Mouse (Mus musculus) hindbrain, embryonic 15.5 days (tissue): ENCODE measurements around the gene Car11. TPM values are rescaled to one million over a fixed set of nuclear protein-coding genes. Genes with fewer than 3 reads are reported as not detected.

Experiments
- ATAC-seq: fragments of 200-750 bp; cut with Nextera tagmentation; 2 replicates; pipeline ENCODE4 v1.8.0; 2017; ENCODE audit warnings: low read depth, moderate number of reproducible peaks, moderate TSS enrichment; ENCODE audit not compliant: low FRiP score
- H3K27ac ChIP-seq: fragments of 300-500 bp; sonication (generic); replicated peaks from 2 replicates; pipeline ENCODE4 v1.5.1; 2015; ENCODE audit warnings: mild to moderate bottlenecking, inconsistent platforms
- H3K27me3 ChIP-seq: fragments of 300-500 bp; sonication (generic); 2 replicates; pipeline ENCODE4 v1.6.1; 2015; ENCODE audit warnings: control low read depth, inconsistent platforms
- H3K36me3 ChIP-seq: fragments of 300-500 bp; sonication (generic); 2 replicates; pipeline ENCODE4 v1.6.1; 2015; ENCODE audit warnings: control low read depth, inconsistent platforms
- H3K4me1 ChIP-seq: fragments of 300-500 bp; sonication (generic); replicated peaks from 2 replicates; pipeline ENCODE4 v1.6.1; 2015; ENCODE audit warnings: control low read depth, inconsistent platforms
- H3K4me2 ChIP-seq: fragments of 300-500 bp; sonication (generic); 2 replicates; pipeline ENCODE4 v1.6.1; 2015; ENCODE audit warnings: moderate library complexity, mild to moderate bottlenecking, inconsistent platforms
- H3K4me3 ChIP-seq: fragments of 300-500 bp; sonication (generic); 2 replicates; pipeline ENCODE4 v1.5.1; 2015; ENCODE audit warnings: mild to moderate bottlenecking, inconsistent platforms
- H3K9ac ChIP-seq: fragments of 300-500 bp; sonication (generic); 2 replicates; pipeline ENCODE4 v1.6.1; 2015; ENCODE audit warnings: inconsistent platforms
- H3K9me3 ChIP-seq: fragments of 300-500 bp; sonication (generic); 2 replicates; pipeline ENCODE4 v1.6.1; 2016; ENCODE audit warnings: control low read depth, inconsistent platforms
- WGBS: fragments of 180-500 bp; shearing (Covaris S2); methylation state at CpG from one replicate; pipeline ENCODE4 v1.1.7; 2015; 5-methylcytosine and 5-hydroxymethylcytosine counted together
- polyA plus RNA-seq: library from polyadenylated mRNA; unstranded; fragments of >200 nt; fragmentation: Nextera tagmentation; extraction: Ambion mirVana; gene quantifications from 2 replicates; pipeline ENCODE4 v1.2.1, GENCODE M21; 2015

Car11 gene
- polyA plus RNA-seq, 1 experiment from 2014 or later = 67.3 TPM

DNA sequence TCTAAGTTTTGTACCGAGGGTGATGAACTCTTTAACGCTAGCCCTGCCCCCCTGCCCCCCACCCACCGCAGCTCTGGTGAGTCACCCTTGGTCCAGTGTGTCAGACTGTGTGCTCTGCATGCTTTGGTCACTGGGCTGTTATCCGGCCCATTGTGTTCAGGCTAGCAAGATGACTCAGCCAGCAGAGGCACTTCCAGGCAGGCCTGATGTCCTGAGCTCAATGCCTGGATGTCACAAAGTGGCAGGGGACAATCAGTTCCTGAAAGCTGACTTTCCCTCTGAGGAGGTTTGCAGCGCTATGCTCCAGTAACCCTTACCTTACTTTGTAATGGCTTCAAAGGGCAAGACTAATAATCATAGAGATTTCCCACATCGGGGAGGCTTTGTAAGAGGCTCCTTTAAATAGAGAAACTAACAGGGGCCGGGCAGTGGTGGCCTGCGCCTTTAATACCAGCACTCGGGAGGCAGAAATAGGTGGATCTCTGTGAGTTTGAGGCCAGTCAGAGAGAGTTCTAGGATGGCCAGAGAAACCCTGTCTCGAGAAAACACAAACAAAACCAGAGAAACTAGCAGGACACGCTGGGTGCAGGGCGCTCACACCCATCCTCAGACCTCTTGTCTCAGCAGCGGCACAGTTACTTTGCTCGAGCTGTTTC lies 19.5 kb upstream of the Car11 start:
- no peaks in the 10 kb centered on the region for H3K9me3 ChIP-seq
- ATAC-seq = no peak
- H3K36me3 ChIP-seq = no peaks in the 10 kb centered on the region
- 64% methylated on average over 14 of the region's 14 CpGs for WGBS
- H3K4me2 ChIP-seq = no peak overlapping the region
- H3K9ac ChIP-seq = no peak overlapping the region
- no peak overlapping the region for H3K4me3 ChIP-seq
- H3K27me3 ChIP-seq = no peaks in the 10 kb centered on the region
- no peak overlapping the region for H3K27ac ChIP-seq
- peaks cover 3% of the 10 kb centered on the region; the same call in 1 of the 2 replicates for H3K4me1 ChIP-seq

DNA sequence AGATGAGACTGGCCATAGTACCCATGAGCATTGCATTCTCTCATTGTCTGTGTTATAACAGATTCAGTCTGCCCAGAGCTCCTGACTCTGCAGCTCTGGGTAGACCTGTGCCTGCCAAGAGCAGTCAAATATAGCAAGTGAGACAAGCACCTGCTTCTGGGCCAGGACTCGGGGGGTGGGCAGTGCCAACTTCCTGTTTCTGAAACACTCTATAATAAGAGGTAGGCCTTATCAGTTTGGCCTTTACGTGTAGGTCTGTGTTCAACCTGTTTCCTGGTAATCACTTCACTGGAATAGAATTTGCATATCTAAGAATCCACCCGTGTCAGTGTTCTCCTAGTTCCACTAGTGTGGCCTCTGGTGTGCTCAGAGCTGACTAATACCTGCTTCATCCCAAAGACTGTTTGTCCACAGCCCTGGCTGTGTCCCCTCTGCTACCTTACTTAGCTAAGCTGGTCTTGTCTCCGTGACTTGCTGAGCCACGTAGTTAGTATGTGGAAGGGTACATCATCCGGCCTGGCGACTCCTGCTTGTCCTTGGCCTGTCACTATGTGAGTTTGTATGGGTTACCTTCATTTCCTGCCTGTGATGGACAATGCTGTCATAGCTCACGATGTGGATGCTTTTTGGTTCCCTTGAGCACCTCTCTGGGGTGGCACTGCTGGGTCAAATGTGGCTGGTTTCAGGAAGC lies 18.5 kb upstream of the Car11 start:
- 88% methylated on average over 8 of the region's 8 CpGs for WGBS
- Histone ChIP-seq H3K36me3 (no peaks in the 10 kb centered on the region), H3K9ac (no peak overlapping the region), H3K27ac (no peak overlapping the region), H3K4me3 (no peak overlapping the region), H3K4me1 (peaks cover 7% of the 10 kb centered on the region; the same call in 1 of the 2 replicates), H3K4me2 (no peak overlapping the region), H3K9me3 (no peaks in the 10 kb centered on the region), H3K27me3 (no peaks in the 10 kb centered on the region)
- ATAC-seq = no peak

DNA sequence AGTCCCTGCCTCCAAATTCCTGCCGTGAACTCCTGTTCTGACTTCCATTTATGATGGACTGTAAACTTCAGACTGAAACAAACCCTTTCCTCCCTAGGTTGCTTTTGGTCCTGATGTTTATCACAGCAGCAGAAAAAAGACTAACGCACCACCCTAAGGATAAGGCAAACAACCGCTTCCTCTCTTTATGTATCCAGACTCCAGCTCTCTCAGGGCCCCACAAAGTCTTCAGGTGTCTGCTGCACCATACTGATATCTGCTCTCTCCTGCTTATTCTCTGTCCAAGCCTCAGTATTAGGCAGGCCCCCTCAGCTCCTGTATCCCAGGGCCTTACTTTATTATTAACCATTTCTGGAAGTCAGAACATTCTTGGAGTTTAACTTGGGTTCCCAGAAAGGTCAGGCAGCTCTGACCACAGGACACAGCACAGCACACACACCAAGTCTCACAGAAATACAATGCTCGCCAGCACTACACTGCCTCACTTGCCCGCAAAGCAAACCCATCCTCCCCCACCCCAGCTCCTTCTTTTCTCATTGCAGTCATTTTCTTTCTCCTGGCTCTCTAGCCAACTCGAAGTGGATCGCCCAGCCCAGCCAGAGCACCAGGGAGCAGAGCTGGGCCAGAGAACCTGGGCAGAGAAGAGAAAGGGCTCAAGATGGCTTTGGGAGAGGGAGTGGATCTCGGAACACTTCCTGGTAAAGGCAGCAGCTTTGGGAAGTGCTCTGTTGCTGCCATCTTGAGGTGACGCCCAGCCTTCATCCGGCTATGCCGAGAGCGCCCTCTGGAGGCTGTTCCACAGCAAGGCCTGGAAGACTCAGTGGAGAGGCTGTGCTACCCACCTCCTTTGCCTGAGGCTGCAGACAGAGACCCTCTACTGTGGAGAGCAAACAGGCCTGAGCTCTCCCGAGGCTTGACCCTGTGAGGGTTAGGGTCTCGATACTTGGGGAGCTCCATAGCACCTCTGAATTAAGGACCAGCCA lies 17.2 kb upstream of the Car11 start:
- Histone ChIP-seq H3K36me3 (no peaks in the 10 kb centered on the region), H3K27me3 (no peaks in the 10 kb centered on the region), H3K4me3 (no peak overlapping the region), H3K27ac (peak overlapping the region; percentile 70), H3K9ac (peak overlapping the region; percentile 23; the same call in 1 of the 2 replicates), H3K4me1 (peaks cover 8% of the 10 kb centered on the region; the same call in 1 of the 2 replicates), H3K4me2 (peak overlapping the region; percentile 46), H3K9me3 (no peaks in the 10 kb centered on the region)
- WGBS = 30% methylated on average over 14 of the region's 14 CpGs
- peak; percentile 70 for ATAC-seq

DNA sequence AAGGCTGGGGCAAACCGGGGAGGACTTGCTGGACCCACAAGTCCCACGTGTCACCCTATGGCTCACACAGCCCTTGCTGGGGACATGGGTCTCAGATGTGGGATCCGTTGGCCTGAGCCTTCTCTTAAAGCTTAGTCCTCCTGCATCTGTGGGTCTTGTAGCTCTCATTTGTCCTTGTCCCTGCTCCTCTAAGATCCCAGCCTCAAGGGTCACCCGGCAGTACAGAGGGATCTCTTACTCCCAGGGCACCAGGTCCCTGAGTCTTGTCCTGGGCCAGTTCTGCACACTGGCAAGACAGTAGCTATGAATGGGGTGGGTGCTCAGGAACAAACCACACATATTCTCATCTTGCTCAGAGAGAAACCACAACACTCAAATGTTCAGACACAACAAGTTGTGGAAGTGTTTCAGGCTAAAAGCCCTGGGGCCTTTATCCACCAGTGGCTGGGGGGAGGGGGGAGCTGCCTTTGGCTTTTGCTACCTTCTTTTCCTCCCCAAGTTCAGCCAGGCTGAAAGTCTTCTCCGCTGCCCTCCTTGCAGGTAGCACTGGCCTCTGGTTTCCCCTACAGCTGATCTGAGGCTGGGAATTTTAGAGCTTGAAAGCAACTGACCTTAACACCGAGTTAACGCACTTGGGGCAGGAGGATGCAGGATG lies 16.1 kb upstream of the Car11 start, which contains the start of gene Ntn5:
Ntn5 (plus strand) TSS at position 627 of the 655 bp plus-strand sequence.
- H3K27ac ChIP-seq = no peak within 1 kb of the TSS
- WGBS = 84% methylated on average over 7 of the region's 7 CpGs
- no peaks in the 10 kb centered on the region for H3K36me3 ChIP-seq
- no peaks in the 10 kb centered on the region for H3K27me3 ChIP-seq
- no peak within 1 kb of the TSS for H3K4me3 ChIP-seq
- H3K9ac ChIP-seq = no peak within 1 kb of the TSS
- no peaks in the 10 kb centered on the region for H3K9me3 ChIP-seq
- H3K4me1 ChIP-seq = peaks cover 8% of the 10 kb centered on the region; the same call in 1 of the 2 replicates
- no peak for ATAC-seq
- H3K4me2 ChIP-seq = no peak within 1 kb of the TSS

DNA sequence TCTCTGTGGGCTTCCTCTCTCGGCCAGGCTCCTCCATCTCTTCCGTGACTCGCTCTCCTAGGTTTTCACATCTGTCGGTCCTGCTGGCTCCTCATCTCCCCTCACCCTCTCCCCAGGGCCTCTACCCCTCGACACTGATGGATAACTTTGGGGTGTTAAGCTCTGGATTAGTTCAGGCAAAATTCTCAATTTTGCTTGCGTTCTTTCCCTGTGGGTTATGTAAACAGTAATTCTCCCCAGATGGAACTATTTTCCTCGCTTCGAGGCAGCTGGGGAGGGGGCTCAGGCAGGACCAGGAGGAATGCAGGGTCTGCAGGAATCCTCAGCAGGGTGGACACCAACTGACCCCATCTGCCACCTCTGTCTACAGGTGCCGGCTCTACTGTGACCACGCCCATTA lies 13.8 kb upstream of the Car11 start:
- 54% methylated on average over 10 of the region's 10 CpGs for WGBS
- ATAC-seq = no peak

DNA sequence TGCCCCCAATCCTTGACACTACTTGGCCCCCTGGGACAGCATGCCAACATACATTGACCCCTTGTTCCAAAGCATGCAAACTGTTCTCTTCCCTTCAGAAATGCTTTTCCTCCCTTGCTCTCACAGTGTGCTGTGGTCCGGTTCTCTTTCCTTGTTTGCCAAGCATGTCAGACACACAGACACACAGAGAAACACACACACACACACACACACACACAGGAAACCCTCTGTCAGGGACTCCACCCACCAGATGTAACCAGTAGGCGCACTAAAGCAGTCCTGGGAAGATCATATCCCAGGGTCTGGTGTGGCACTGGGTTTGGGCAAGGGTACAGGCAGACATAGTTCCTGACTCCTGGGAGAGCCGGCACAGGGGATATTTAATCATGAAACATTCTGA lies 12.8 kb upstream of the Car11 start:
- ATAC-seq = no peak
- no peaks in the 10 kb centered on the region for H3K9me3 ChIP-seq
- H3K36me3 ChIP-seq = no peaks in the 10 kb centered on the region
- no peak overlapping the region for H3K4me2 ChIP-seq
- H3K27me3 ChIP-seq = no peaks in the 10 kb centered on the region
- H3K27ac ChIP-seq = no peak overlapping the region
- H3K4me1 ChIP-seq = peaks cover 8% of the 10 kb centered on the region; the same call in 1 of the 2 replicates
- H3K9ac ChIP-seq = no peak overlapping the region
- no peak overlapping the region for H3K4me3 ChIP-seq
- whole genome bisulfite sequencing = 67% methylated on average over 3 of the region's 3 CpGs

More for the DNA sequence above, 13.8 kb upstream of the Car11 start:
- no peak overlapping the region for H3K27ac ChIP-seq
- no peak overlapping the region for H3K9ac ChIP-seq
- no peak overlapping the region for H3K4me3 ChIP-seq
- H3K27me3 ChIP-seq = no peaks in the 10 kb centered on the region
- no peaks in the 10 kb centered on the region for H3K9me3 ChIP-seq
- no peak overlapping the region for H3K4me2 ChIP-seq
- no peaks in the 10 kb centered on the region for H3K36me3 ChIP-seq
- H3K4me1 ChIP-seq = peaks cover 8% of the 10 kb centered on the region; the same call in 1 of the 2 replicates

DNA sequence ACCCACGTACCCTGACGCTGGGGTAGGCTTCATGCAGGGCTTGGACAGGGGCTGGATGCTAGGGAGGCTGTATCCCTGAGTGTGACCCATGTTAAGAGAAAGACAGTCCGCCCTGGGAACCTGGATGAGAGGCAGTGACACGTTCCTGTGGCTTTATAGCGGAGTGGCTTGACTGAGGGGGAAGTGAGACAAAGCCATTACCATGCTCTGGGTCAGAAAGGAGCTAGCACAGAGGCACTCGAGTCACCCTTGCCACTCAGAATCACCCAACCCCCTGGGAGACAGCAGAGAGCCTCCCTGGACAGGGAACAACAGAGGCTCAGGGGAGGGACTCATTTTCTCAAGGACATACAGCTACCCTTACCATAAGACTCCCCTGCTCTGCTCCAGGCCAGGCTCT lies 10.5 kb upstream of the Car11 start:
- 67% methylated on average over 6 of the region's 6 CpGs for WGBS
- no peak for ATAC-seq

DNA sequence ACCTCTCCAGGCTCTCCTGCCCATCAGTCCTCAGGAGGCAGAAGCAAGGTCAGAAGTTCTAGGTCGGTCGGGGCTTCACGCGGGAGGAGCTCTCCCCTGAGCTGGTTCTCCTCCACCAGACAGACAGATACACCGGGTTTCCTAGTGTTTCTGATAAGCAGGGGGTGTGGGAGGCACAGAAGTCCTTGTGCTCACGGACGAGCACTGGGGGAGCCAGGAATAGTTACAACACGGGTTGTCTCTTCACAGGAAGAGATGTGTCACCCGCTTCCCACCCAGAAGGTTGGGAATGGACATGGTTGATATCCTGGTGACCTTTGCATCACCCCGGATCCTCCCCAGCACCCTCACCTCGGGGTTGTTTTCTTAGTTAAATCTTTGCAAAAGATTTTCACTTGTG lies 9.8 kb upstream of the Car11 start:
- H3K4me1 ChIP-seq = peaks cover 5% of the 10 kb centered on the region; the same call in 1 of the 2 replicates
- H3K36me3 ChIP-seq = no peaks in the 10 kb centered on the region
- no peaks in the 10 kb centered on the region for H3K27me3 ChIP-seq
- 82% methylated on average over 11 of the region's 11 CpGs for WGBS
- no peak overlapping the region for H3K4me2 ChIP-seq
- no peak for ATAC-seq
- H3K9me3 ChIP-seq = no peaks in the 10 kb centered on the region
- no peak overlapping the region for H3K9ac ChIP-seq
- H3K27ac ChIP-seq = no peak overlapping the region
- H3K4me3 ChIP-seq = no peak overlapping the region

More for the DNA sequence above, 10.5 kb upstream of the Car11 start:
- H3K4me3 ChIP-seq = no peak overlapping the region
- H3K9me3 ChIP-seq = no peaks in the 10 kb centered on the region
- peaks cover 5% of the 10 kb centered on the region; the same call in 1 of the 2 replicates for H3K4me1 ChIP-seq
- no peak overlapping the region for H3K9ac ChIP-seq
- H3K4me2 ChIP-seq = no peak overlapping the region
- no peak overlapping the region for H3K27ac ChIP-seq
- no peaks in the 10 kb centered on the region for H3K27me3 ChIP-seq
- H3K36me3 ChIP-seq = no peaks in the 10 kb centered on the region

DNA sequence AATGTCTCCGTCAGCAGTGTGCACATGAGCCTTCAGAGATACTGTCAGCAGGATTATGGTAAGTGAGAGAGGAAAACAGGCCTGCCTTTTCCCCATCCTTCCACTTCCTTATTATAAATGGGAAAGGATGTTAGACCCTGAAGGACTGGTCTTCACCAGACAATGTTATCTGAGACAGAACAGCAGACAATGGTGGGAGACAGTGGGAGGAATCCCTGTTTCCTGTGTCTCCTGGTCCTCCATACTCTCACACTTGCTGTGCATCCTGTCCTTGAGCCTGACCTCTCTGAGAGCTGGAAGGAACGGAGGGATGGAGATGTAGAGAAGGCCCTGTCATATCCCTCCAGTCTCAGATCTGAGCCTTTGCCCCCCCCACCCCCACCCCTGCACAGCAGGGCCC lies 7.3 kb upstream of the Car11 start:
- WGBS = 83% methylated on average over 2 of the region's 2 CpGs
- no peaks in the 10 kb centered on the region for H3K9me3 ChIP-seq
- no peak overlapping the region for H3K9ac ChIP-seq
- H3K4me3 ChIP-seq = no peak overlapping the region
- no peaks in the 10 kb centered on the region for H3K36me3 ChIP-seq
- no peak overlapping the region for H3K27ac ChIP-seq
- no peak overlapping the region for H3K4me2 ChIP-seq
- no peak for ATAC-seq
- no peaks in the 10 kb centered on the region for H3K27me3 ChIP-seq
- no peaks in the 10 kb centered on the region for H3K4me1 ChIP-seq

DNA sequence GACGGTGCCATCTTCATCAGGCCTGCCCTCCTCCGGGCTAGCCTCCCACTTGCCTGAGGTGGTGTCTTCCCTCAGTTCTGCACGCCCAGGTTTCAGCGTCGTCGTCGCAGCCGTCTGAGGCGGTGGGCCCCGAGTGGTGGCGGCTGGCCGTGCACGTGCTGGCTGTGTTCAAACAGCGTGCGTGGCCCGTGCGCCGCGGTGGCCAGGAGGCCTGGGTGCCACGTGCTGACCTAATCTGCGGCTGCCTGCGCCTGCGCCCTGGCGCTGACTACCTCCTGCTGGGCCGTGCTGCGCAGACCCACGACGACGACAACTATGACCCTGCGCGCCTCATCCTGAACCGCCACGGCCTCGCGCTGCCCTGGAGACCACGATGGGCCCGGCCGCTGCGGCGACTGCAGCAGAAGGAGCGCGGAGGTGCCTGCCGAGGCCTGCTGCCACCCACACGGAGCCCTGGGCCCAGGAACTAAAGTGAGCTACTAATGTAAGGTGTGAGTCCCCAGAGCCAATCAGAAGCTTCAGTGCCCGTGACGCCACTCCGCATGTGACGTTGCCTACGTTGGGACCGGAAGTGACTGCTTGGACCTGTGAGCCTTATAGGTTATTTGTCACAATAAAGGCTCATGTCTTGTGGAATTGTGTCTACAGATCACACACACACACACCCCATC lies 5.6 kb upstream of the Car11 start, which contains the start of gene Sec1:
Sec1 (minus strand) TSS at position 482 of the 671 bp plus-strand sequence.
- Histone ChIP-seq H3K27ac (no peak within 1 kb of the TSS), H3K4me1 (peaks cover under 1% of the 10 kb centered on the region; the same call in 1 of the 2 replicates), H3K9me3 (no peaks in the 10 kb centered on the region), H3K36me3 (no peaks in the 10 kb centered on the region), H3K4me3 (no peak within 1 kb of the TSS), H3K4me2 (no peak within 1 kb of the TSS), H3K27me3 (no peaks in the 10 kb centered on the region), H3K9ac (no peak within 1 kb of the TSS)
- WGBS = 89% methylated on average over 50 of the region's 50 CpGs
- no peak for ATAC-seq

DNA sequence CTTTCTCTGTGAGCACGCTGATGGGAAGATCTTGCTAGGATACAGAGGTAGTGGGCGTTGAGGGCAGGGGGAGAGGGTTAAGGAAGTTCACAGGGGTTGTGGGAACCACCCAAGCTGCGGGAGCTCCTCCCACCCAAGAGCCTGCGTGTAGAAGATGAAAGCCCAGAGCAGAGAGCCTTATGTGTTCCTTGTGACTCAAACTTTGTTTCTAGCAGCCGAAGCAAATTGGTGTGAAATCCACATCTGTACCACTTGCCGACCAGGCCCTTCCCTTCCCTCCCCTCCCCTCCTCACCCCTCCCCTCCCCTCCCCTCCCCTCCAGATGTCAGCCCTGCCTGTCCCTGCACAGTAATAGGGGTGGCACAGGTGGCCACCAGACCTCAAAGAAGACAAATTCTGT lies 4.5 kb upstream of the Car11 start:
- ATAC-seq = no peak
- Histone ChIP-seq H3K4me2 (no peak overlapping the region), H3K27ac (no peak overlapping the region), H3K36me3 (no peaks in the 10 kb centered on the region), H3K9me3 (no peaks in the 10 kb centered on the region), H3K4me3 (no peak overlapping the region), H3K4me1 (peaks cover 10% of the 10 kb centered on the region), H3K9ac (no peak overlapping the region), H3K27me3 (no peaks in the 10 kb centered on the region)
- 17% methylated on average over 6 of the region's 6 CpGs for WGBS
